Mouse (Mus musculus) layer of hippocampus, adult 8-10 months (tissue): ENCODE data around the gene Tnfrsf14. TPM values are rescaled to one million over a fixed set of nuclear protein-coding genes. Genes with fewer than 3 reads are reported as not detected.

Experiments used
- DNase-seq, 2 experiments: peaks; one replicate each; pipeline ENCODE4 v3.0.0; 2022; ENCODE audit warnings: low spot score in 2 of 2
- total RNA-seq, 4 experiments: library from RNA; stranded (reverse); gene quantifications; 2 replicates each; pipeline ENCODE4 v1.2.4; 2022

Tnfrsf14 gene
- total RNA-seq, 4 experiments from 2014 or later = 1.6 to 5.2 (median 3.8) TPM

DNA sequence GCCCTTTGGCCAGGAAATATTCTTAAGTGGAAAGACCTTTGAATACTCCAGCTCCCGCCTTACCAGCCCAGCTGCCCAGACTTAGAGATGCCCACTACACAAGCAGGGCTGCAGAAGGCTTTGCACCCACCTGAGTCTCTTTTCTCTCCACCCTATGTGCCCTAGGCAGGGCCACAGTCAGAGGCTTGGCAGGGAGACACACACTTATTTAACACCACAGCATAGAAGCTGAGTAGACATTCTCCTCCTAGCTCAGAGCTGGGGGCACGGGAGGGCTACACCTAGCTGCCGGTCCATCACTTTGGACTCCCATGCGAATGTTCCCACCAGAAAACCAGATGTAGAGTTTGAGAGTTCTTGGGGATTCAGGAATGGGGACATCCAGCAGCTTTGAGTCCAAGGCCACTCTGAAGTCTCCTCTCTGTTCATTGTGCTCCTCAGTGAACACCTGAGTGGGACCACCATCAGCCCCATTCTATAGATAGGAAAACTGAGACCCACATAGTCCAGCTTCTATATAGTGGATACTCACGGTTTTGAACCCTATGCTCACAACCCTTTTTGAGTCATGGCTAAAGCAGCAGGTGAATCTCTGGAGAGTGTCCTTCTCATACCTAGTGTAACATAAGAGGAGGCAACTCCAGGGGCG lies 20.7 kb upstream of the Tnfrsf14 start:
- no peak for DNase-seq

DNA sequence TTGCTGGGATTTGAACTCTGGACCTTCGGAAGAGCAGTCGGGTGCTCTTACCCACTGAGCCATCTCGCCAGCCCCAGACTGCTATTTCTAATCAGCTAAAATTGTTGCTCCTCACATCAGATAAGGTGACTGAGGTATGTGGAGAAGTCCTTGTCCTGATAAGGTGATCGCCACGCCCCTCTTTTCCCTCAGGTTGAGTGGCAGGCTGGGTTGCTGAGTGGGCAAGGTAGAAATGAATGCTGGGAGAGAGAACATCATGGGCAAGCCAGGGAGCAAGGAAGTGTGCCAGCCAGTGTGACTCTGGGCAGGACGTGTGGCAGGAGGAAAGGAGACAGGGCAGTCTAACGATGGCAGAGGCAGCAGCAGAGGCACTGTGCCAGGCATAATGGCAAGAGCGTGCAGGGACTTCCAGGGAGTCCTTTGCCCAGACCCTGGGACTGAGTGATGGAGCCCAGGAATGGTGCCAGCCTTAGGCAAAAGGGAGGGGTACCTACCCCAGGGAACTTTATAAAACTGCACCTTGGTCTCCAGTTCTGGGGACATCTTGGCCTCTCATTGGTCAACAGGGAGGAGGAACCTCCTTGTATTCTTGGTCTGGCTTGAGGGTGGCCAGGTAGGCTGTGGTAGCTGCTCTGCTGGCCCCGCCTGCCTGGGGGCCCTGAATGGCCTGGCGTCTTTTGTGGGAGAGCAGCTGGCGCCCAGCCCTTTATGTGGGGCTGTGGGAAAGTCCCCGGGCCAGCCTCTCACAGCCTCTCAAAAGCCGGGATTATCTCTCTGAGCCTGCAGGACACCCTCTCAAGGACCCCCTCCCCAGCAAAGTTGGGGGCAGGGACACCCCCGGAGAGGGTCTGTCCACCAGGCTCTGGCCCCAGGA lies 19.9 kb upstream of the Tnfrsf14 start:
- DNase-seq = peak; percentile 55 to 59

DNA sequence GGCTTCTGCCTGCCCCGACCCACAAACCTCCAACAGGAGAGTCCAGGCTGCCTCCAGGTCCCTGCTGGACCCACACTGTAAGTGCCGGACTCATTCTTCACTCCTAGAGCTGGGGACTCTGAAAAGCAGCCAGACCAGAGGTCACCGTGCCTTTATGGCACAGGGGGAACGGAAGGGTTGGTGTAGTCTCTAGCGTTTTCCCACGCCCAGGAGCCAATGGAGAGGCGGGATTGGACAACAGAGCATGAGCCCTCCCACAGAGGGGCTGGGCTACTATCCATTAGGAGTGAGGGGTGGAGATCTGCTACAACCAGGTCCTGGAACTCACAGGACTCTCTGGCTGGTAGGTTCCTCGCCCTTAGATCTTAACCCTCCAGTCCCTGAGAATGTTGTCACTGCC lies 18.0 kb upstream of the Tnfrsf14 start:
- peak; percentile 49 to 56 for DNase-seq

DNA sequence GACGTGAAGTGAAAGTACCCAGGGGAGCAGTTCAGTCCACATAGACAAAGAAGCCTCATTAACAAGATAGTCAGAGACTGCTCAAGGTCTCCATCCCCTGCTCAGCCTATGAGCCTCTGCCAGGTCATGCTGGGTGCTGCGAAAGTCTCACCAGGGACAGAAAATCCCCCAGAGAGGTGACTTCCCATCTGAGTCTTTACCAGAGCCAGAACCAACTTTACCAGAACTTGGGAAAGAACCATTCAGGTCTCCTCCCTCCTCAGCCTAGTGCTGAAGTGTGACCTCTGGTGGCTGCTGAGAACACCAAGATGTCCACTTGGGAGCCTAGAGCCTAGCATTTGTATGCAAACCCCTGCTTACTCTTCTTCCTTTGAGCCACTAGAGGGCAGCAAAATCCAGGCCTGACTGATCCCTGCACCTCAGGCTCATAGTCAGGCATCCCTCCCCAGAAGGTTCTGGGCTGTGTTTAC lies 15.8 kb upstream of the Tnfrsf14 start:
- DNase-seq = peak; percentile 77 to 80

DNA sequence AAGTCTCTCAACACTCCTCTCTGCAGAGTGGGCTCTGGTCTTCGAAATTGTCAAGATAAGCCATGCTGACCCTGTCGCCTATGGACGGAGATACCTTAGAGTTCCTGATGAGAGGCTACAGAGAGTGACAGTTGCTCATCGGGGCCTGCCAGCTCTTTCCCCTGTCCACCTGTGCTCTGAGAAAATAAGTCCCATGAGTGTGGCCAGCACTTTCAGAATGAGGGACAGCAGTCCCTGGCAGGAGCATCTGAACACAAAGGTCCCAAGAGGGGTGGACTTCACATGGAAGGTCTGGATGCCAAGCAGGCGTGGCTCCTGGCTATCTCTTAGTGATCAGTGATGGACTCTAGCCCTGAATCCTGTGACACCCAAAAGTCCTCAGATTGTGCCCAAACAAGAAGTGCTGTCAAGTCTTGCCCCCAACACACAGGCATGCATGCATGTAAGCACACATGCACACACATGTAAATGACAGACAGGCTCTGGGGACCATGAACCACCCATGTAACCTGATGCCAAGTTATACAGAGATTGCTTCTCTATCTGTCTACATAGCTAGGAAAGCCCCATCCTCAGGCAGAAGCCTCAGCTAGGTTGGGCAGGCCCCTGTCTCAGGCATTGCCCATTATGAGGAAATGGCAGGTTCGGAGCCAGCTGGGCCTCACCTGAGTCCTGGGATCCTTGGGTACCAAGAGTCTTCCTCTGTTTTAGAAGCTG lies 15.1 kb upstream of the Tnfrsf14 start:
- DNase-seq = no peak

DNA sequence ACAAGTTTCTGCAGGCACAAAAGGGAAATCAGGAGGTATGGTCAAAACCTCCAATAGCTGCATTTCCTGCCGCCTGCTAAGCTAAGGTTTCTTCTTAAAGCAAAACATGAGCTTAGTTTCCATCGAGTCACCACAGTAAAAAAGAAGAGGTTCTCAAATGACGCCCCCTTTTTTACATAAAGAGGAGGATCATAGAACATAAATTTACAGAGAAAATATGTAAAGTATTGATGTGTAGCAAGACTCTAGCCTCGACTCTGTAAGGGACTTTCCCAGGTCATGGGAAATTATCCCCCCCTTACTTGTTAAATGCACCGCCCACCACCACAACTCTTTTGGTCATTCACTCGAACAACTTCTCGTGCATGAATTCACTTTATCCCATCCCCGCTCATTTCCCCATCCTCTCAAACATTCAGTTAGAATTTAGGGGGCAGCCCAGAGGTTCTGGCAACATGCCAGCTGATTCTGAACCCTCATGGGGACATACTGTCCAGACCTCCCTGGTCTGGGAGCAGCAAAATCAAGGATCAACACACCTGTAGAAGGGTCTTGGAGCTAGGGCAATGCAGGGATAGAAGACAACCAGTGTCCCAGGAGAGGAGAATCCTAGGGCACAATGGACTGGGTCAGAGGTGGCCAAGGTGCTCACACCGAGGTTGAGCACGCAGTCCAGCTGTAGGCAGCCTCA lies 14.4 kb upstream of the Tnfrsf14 start:
- no peak for DNase-seq

DNA sequence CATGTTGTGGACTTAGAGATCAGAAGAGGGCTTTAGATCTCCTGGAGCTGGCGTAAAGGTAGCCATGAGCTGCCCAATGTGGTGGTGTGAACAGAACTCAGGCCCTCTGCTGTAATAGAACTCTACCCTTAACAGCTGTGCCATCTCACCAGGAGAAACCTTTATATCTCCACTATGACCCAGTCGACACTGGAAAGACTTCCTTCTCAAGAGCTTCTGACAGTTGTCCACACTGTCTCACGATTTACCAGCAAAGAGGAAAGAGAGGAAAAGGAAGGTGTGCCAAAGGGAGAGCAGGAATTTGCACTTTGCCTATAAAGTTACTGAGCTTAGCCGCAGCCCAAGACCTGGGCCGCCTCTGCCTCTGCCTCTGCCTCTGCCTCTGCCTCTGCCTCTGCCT lies 13.5 kb upstream of the Tnfrsf14 start:
- DNase-seq = no peak

DNA sequence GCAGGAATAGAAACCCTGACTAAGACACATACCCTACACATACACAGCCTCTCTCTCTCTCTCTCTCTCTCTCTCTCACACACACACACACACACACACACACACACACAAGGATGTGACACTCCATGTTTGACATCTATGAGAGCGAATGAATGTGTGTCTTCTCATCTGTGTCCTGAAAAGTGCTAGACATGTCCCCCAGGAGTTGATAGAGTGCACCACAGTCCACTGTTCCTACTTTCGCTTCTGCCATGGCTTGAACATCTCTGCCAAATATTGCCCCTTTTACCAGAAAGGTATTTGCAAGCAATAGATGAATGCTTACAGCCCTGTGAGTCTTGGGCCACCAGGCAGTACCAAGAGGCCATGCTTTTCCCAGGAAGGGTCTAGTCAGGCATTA lies 11.8 kb upstream of the Tnfrsf14 start:
- DNase-seq = no peak

DNA sequence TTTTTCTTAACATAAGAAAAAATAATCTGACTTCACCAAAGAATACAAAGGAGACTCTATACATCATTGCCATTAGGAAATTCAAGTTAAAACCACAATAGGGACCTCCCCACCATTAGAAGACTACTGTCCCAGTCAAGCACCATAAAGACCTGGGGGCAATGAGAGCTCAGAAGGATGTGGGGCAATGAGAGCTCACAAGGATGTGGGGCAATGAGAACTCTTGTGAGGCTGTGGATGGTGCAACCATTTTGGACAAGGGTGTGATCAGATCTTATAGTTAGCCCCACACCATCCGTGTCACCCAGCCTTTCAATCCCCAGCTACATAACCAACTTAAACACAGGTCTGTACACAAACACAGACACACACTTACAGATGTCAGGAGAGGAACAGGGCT lies 9.4 kb upstream of the Tnfrsf14 start:
- no peak for DNase-seq

DNA sequence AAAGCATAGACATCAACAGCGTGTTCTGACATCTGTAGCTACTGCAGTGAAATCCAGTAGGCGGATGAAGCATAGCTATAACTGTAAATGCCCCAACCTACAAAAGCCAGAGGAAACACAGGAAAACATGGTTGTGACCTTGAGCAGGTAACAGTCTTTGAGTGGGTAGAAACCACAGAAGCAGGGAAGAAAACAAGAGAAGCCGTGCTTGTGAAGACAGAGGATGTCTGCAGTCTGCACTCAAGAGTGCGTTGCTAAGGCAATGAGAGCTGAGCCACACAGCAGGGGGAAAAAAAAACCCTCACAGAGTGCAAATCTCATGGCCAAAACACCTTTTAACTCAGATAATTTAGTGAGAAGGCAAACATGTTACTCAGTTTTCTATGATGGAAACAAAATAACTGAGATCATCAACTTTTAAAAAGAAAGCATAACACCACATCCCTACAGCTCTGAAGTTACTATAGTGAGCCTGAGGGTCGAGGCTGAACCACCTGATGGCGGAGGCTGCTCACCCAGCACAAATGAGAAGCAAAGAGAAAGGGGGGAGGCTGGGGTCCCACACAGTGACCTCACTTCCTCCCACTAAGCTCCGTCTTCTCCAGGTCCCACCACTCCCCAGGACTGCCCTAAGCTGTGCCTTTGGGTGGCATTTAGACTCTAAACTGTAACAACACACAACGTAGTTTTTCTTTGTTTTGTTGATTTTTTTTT lies 8.3 kb upstream of the Tnfrsf14 start:
- DNase-seq = no peak

DNA sequence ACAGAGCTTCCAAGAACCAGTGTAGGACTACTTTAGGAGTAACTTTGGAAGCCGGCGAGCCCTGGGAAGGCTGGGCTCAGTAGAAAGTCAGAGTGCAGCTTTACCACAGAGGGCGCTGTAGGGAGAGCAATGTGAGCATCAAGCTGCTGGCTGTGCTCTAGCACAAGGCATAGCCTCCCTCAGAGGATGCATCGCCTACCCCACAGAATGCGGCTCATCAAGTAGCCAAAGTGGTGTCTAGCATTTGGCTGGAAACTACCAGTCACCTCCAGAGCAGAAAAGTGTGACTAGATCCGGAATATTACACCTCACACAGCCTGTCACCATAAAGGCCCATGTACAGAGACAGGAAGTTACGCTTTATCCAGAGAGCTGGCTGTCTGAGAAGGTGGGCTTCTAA lies 7.4 kb upstream of the Tnfrsf14 start:
- no peak for DNase-seq

DNA sequence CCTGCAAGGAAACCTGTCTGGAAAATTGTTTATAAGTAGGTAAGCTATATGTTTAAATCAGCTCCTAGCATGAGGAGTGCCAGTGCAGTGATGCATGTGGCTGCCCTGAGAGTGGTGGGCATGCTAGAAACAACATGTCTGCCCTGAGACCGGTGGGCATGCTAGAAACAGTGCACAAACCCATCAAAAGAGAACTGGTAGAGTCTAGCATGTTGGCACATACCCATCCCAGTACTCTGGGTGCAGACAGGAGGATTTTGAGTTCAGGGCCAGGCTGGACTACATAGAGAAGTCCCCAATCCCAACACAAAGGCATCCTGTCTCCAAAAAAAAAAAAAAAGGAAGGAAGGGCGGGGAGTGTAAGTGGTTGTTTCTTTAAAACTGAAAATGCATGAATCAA lies 6.4 kb upstream of the Tnfrsf14 start:
- DNase-seq = no peak

DNA sequence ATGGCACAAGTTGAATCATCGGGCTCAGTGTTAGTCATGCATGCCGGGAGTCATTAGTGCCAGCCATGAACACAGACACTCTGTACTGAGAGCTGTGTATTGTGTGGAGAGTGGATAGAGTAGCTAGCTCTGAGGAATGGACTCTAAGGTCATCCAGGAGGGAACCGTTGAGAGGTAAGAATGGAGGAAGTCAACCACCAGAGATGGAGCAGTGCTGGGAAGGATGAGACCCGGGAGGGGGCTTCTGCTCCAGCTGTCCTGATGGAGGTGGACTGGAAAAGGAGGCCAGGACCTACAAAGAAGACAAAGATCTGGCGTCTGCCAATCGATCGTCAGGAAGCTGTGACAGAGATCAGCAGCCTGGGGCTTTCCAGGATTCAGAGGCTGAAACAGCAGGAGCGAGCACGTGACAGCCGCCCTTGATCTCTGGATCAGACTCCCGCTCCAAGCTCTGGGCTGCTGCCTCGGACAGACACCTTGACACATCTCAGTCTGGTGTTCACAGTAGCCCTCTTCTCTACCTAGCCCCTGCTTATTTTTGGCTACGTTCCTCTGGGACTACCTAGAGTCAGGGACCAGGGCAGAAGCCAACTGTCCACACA lies 5.0 kb upstream of the Tnfrsf14 start:
- no peak for DNase-seq

DNA sequence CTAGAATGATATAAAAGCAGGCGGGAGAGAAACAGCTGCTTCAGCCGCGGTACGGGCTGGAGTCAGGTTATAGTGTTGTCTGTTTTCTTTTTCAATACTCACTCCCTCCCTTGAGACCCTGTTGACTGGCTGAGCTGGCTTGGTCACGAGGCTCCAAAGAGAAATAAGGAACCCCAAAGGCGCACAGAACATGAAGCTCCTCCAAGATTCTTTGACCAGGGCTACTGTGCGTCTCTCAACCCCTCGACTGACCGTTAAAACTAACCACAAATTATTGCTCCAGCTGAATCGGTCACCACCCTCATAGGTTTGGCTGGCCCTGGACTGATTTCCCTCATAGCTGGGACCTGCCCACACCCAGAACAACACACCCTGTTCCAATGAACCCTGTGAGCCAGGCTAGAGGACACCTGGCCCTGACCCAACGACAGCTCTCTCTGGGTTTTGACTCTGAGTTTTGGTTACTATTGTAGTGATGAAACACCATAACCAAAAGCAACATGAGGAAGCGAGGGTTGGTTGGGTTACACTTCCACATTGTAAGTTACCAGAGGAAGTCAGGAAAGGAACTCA lies 811 bp upstream of the Tnfrsf14 start:
- DNase-seq = no peak

DNA sequence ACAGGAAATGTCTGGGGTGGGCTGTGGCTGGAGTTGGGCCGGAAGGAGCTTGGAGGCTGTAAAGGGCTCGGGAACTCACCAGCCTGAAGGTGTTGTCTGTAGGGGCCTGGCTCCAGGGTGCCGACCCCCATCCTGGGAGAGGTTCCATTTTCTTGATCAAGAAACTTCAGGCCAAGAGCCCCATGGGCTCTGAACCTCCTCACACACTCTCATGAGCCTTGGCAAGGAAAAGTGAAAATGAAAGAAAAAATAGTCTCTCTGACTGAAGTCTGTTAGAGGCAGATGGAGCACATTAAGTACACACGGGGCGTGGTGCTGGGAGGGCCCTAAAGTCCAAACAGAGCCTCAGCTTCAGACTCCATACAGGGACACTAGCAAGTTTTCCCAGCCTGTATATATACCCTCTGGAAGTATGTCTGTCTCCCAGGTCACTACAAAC lies 445 bp downstream of the Tnfrsf14 start:
- no peak for DNase-seq

DNA sequence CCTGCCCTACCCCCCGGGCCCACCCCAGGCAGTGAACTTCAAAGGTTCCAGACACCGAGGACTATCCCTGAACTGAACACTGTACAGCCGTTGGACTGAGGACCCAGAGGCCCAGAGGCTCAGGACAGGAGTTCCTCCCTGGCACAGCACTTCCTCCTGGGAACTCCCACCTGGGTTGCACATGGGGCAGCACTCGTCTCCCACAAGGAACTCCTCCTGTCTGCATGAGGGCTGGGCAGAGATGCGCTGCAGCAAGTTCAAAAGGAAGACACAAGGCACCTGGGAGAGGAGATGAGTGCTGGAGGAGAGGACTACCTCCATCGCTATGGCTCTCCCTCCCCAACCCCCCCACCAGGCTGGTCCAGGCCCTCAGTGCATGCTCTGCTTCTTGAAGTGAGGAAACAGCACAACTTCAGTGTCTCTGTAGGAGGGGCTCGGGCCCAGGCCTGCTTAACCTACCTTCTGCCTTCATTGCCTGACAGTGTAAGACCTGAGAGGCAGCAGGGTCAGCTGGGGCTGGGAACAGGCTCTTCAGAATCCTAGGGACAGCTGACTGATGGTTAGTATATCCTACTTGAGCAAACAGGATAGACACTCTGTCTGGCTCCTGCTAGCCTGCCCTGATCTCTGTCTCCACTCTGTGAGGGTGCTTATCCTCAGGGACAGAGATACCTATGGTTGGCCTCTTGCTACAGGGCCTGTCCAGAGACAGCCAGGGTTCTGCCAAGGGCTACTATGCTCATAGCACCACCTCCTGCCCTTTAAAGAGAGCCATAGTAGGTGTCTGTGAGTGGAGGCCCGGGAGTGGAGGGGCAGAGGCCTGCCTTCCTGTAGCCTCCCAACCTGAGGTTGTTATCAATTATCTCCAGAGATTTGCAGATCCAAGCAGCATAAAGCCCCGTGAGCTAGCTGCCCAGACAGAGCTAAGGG lies 1.1 kb downstream of the Tnfrsf14 start:
- DNase-seq = no peak

DNA sequence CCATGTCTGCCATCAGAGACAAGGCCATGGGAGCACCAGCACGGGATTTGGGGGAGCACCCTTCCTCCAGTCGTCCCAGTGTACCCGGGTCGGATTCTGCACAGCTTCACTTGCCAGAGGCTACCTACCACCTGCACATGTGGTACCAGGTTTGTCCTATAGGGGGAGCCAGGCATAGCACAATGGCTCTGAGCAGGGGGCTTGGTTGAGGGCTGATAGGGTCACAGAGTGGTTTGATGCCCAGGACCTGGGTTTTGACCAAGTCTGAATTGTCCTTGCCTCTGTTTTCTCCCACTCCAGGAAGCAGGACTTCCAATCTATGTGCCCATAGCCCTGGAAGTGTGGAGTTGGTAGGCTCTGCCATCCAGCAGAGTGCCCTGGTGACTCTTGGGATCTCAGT lies 3.0 kb downstream of the Tnfrsf14 start:
- no peak for DNase-seq

DNA sequence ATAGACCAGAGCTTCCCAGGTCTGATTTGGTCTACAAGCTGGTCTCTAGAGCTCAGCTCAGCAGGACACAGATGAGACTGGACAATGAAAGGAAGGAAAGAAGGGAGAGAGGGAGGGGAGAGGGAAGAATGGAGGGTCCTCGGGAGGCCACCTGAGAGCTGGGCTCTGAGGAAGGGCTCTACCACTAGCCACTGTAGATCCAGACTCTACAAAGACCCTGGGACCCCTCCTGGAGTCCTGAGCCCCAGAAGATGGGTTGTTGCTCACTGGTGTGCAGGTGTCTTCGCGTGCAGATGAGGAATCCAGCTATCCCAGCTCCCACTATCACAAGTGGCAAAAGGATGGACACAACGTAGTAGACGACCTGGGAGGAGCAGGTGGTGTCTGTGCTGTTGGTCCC lies 5.4 kb downstream of the Tnfrsf14 start:
- no peak for DNase-seq

DNA sequence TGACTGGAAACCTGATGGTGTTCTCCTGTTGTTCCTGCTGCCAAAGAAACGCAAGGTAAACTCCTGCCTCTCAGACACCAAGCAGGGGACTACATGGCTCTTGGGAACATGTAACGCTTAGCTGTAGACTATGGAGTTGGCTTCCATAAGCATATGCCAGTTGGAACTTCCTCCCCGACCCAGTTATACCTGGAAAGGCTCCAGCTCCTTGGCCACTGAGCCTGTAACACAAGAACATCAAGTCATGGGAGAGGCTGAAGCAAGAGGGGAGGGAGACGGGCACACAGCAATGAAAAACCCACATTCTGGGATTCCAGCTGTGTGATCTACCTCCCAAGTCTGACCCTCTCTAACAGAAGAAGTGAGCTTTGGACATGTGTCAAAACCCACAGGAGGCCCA lies 6.1 kb downstream of the Tnfrsf14 start:
- no peak for DNase-seq
